Mouse (Mus musculus) lung, postnatal 0 days (tissue): Measurements from ENCODE around the gene B4galt5. TPM values are rescaled to one million over a fixed set of nuclear protein-coding genes. Genes with fewer than 3 reads are reported as not detected.

Source experiments
- ATAC-seq: fragments of 200-750 bp; cut with Nextera tagmentation; 2 replicates; pipeline ENCODE4 v1.8.0; 2017; ENCODE audit warnings: moderate library complexity
- DNase-seq: peaks from one replicate; pipeline ENCODE4 v3.0.0-alpha.2; 2016; ENCODE audit warnings: low spot score
- H3K27ac ChIP-seq: fragments of 300-500 bp; sonication (generic); 2 replicates; pipeline ENCODE4 v1.5.1; 2014; ENCODE audit warnings: antibody characterized with exemption, mild to moderate bottlenecking, low read length, mixed read lengths
- H3K27me3 ChIP-seq: fragments of 300-500 bp; sonication (generic); replicated peaks from 2 replicates; pipeline ENCODE4 v1.6.1; 2014; ENCODE audit warnings: low read length, mixed read lengths; ENCODE audit not compliant: insufficient read depth
- H3K36me3 ChIP-seq: fragments of 300-500 bp; sonication (generic); 2 replicates; pipeline ENCODE4 v1.6.1; 2014; ENCODE audit warnings: low read length, mixed read lengths; ENCODE audit not compliant: insufficient read depth
- H3K4me1 ChIP-seq: fragments of 300-500 bp; sonication (generic); 2 replicates; pipeline ENCODE4 v1.6.1; 2014; ENCODE audit warnings: antibody characterized with exemption, low read depth, low read length, mixed read lengths; ENCODE audit not compliant: insufficient read depth
- H3K4me2 ChIP-seq: fragments of 300-500 bp; sonication (generic); replicated peaks from 2 replicates; pipeline ENCODE4 v1.6.1; 2014; ENCODE audit warnings: low read depth, mild to moderate bottlenecking, low read length, moderate library complexity, mixed read lengths
- H3K4me3 ChIP-seq: fragments of 300-500 bp; sonication (generic); 2 replicates; pipeline ENCODE4 v1.5.1; 2014; ENCODE audit warnings: low read depth, low read length
- H3K9ac ChIP-seq: fragments of 300-500 bp; sonication (generic); replicated peaks from 2 replicates; pipeline ENCODE4 v1.6.1; 2014; ENCODE audit warnings: low read depth, mild to moderate bottlenecking
- H3K9me3 ChIP-seq: fragments of 300-500 bp; sonication (generic); 2 replicates; pipeline ENCODE4 v1.6.1; 2016; ENCODE audit warnings: low read length, mixed read lengths
- CTCF ChIP-seq: IDR thresholded peaks from 2 replicates; pipeline ENCODE4 v1.5.1; 2016; ENCODE audit warnings: antibody characterized with exemption, mild to moderate bottlenecking
- EP300 ChIP-seq: IDR thresholded peaks from 2 replicates; pipeline ENCODE4 v1.6.1; 2016; ENCODE audit warnings: antibody characterized with exemption, mild to moderate bottlenecking, control low read depth
- whole genome bisulfite sequencing: fragments of 180-500 bp; shearing (Covaris S2); extraction: QIAGEN DNeasy Blood & Tissue Kit; methylation state at CpG from one replicate; pipeline ENCODE4 v1.1.7; 2014; 5-methylcytosine and 5-hydroxymethylcytosine counted together
- polyA plus RNA-seq: library from polyadenylated mRNA; unstranded; fragments of >200 nt; fragmentation: Nextera tagmentation; extraction: Ambion mirVana; gene quantifications from 2 replicates; pipeline ENCODE4 v1.2.1, GENCODE M21; 2015

B4galt5 gene
- polyA plus RNA-seq, 1 experiment from 2014 or later = 10.3 TPM

- DNase-seq (peak; percentile 66), ATAC-seq (peak; percentile 58)
- Histone ChIP-seq H3K4me3 (no peak overlapping the region), H3K27me3 (no peaks in the 10 kb centered on the region), H3K36me3 (no peaks in the 10 kb centered on the region), H3K4me2 (no peak overlapping the region), H3K4me1 (no peaks in the 10 kb centered on the region), H3K27ac (no peak overlapping the region), H3K9ac (no peak overlapping the region), H3K9me3 (no peaks in the 10 kb centered on the region)
- TF ChIP-seq CTCF (peak; percentile 99), EP300 (no peak)
- 38% methylated on average over 26 of the region's 26 CpGs for WGBS
Observed at GRCm38 (mm10) chr2:167280090-167280985, 68.6 kb downstream of the B4galt5 start.

- Histone ChIP-seq H3K9ac (no peak overlapping the region), H3K27ac (no peak overlapping the region), H3K27me3 (no peaks in the 10 kb centered on the region), H3K9me3 (no peaks in the 10 kb centered on the region), H3K4me2 (no peak overlapping the region), H3K4me1 (no peaks in the 10 kb centered on the region), H3K36me3 (no peaks in the 10 kb centered on the region), H3K4me3 (no peak overlapping the region)
- 50% methylated on average over 17 of the region's 17 CpGs for WGBS
- peak; percentile 97 for TF ChIP-seq CTCF
- no peak for TF ChIP-seq EP300
- DNase-seq (peak; percentile 78), ATAC-seq (peak; percentile 58)
Observed at GRCm38 (mm10) chr2:167278751-167279526, 70.0 kb downstream of the B4galt5 start.

DNA sequence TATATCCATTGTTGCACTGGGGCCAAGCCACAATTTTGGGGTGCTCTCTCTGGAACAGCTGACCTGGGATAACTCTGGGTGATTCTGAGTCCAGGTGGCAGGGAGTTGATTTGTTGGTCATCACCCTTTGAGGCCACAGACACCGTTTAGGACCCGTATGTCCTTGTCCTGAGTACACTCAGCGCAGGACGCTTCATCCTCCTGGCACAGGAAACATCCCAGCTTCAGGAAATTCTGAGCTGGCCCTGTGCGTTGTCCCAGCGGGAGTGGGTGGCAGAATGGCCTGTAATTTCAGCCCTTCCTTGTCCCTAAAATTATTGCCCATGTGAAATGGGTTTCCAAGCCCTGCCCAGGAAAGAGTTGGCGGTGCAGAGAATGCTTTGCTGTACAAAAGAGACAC lies 71.0 kb downstream of the B4galt5 start:
- Histone ChIP-seq H3K36me3 (no peaks in the 10 kb centered on the region), H3K27me3 (no peaks in the 10 kb centered on the region), H3K9ac (no peak overlapping the region), H3K9me3 (no peaks in the 10 kb centered on the region), H3K4me3 (no peak overlapping the region), H3K4me2 (no peak overlapping the region), H3K27ac (no peak overlapping the region), H3K4me1 (no peaks in the 10 kb centered on the region)
- WGBS = 66% methylated on average over 7 of the region's 7 CpGs
- DNase-seq (no peak), ATAC-seq (no peak)
- TF ChIP-seq CTCF = no peak
- no peak for TF ChIP-seq EP300

GRCm38 (mm10) chr2:167277026-167277425 lies 72.0 kb downstream of the B4galt5 start:
- no peak overlapping the region for H3K27ac ChIP-seq
- H3K9ac ChIP-seq = no peak overlapping the region
- no peak overlapping the region for H3K4me3 ChIP-seq
- no peaks in the 10 kb centered on the region for H3K9me3 ChIP-seq
- DNase-seq (no peak), ATAC-seq (no peak)
- H3K4me1 ChIP-seq = no peaks in the 10 kb centered on the region
- no peak overlapping the region for H3K4me2 ChIP-seq
- 72% methylated on average over 13 of the region's 13 CpGs for WGBS
- no peak for TF ChIP-seq EP300
- no peak for TF ChIP-seq CTCF
- no peaks in the 10 kb centered on the region for H3K27me3 ChIP-seq
- no peaks in the 10 kb centered on the region for H3K36me3 ChIP-seq

DNA sequence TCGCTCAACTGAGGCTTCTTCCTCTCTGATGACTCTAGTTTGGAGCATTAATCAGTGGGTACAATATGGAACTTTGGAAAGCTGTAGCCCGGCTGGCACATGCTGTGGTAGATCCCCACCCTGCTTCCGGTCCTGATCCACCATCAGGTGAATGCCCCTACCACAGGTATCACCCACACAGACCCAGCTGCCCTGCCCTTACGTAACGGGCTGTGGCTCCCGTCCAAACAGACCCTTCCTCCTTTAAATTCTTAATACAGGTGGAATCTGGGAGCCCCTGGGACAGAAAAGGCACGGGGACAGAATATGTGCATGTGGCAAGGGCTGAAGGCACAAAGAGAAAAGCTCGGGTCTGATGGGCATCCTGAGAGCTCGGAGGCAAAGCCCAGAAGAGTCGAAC lies 73.1 kb downstream of the B4galt5 start:
- 83% methylated on average over 10 of the region's 10 CpGs for WGBS
- no peak overlapping the region for H3K27ac ChIP-seq
- no peaks in the 10 kb centered on the region for H3K4me1 ChIP-seq
- no peak for DNase-seq
- ATAC-seq = no peak
- H3K9ac ChIP-seq = no peak overlapping the region
- H3K4me3 ChIP-seq = no peak overlapping the region
- TF ChIP-seq EP300 (no peak), CTCF (no peak)
- H3K9me3 ChIP-seq = no peaks in the 10 kb centered on the region
- no peaks in the 10 kb centered on the region for H3K27me3 ChIP-seq
- no peaks in the 10 kb centered on the region for H3K36me3 ChIP-seq
- no peak overlapping the region for H3K4me2 ChIP-seq

DNA sequence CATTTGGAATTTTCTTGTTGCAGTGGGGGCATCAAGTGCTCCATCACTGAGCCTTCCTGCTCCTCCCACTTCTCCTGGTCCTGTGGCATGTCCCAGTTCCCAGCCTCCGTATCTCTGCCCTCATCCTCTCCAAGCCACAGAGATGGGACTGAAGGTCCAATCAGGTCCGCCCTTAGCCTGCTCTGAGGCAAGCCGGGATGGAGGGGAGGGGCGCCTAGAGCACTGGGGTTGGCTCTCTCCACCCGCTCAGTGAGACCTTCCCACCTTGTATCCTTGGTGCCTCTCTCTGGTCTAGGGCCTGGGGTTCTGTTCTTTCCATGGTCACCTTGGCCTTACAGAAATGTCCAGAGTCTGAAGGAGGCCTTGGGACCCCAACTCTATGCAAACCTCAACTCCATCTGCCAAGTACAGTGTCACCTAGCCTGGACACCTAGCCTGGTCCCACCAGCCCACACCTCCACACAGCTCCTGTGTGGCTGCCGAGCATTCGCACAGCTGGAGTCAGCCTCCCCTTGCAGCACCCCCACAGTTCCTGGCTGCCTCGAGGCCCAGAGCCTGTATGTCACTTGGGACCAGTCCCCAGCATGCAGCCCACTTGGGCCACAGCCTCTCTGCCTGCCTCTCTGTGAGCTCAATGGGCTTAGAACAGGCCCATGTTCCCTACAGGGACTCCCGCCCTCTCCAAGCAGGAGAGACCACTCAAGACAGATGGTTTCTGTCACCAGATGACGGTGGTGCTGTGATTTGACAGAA lies 74.1 kb downstream of the B4galt5 start:
- TF ChIP-seq CTCF (no peak), EP300 (no peak)
- Histone ChIP-seq H3K27me3 (no peaks in the 10 kb centered on the region), H3K9ac (no peak overlapping the region), H3K4me3 (no peak overlapping the region), H3K36me3 (no peaks in the 10 kb centered on the region), H3K4me1 (no peaks in the 10 kb centered on the region), H3K9me3 (no peaks in the 10 kb centered on the region), H3K4me2 (no peak overlapping the region), H3K27ac (no peak overlapping the region)
- no peak for DNase-seq
- no peak for ATAC-seq
- WGBS = 56% methylated on average over 10 of the region's 10 CpGs
